Mouse (Mus musculus) limb, embryonic 14.5 days (tissue): ENCODE results near the gene Taf8. TPM values are rescaled to one million over a fixed set of nuclear protein-coding genes. Genes with fewer than 3 reads are reported as not detected.
A peak's percentile ranks its signal among the peaks of the same experiment; 100 is the strongest.
"Not testable (repeated sequence)": the region's sequence is repeated elsewhere in the genome, so short reads cannot be mapped to it uniquely, and the experiment has no call there.

Experiments used
- ATAC-seq: fragments of 200-750 bp; cut with Nextera tagmentation; 2 replicates; pipeline ENCODE4 v1.8.0; 2017; ENCODE audit warnings: low read depth, moderate number of reproducible peaks, moderate TSS enrichment; ENCODE audit not compliant: low FRiP score
- DNase-seq: peaks from one replicate; pipeline ENCODE4 v3.0.0-alpha.2; 2015; ENCODE audit warnings: low spot score
- H3K27ac ChIP-seq: fragments of 300-500 bp; sonication (generic); replicated peaks from 2 replicates; pipeline ENCODE4 v1.5.1; 2014; ENCODE audit warnings: low read depth, mild to moderate bottlenecking, low read length, moderate library complexity, mixed read lengths
- H3K27me3 ChIP-seq: fragments of 300-500 bp; sonication (generic); 2 replicates; pipeline ENCODE4 v1.6.1; 2014; ENCODE audit warnings: low read length, mixed read lengths; ENCODE audit not compliant: control insufficient read depth, insufficient read depth
- H3K36me3 ChIP-seq: fragments of 300-500 bp; sonication (generic); 2 replicates; pipeline ENCODE4 v1.6.1; 2014; ENCODE audit warnings: mild to moderate bottlenecking, low read length, moderate library complexity, mixed read lengths; ENCODE audit not compliant: control insufficient read depth, insufficient read depth
- H3K4me1 ChIP-seq: fragments of 300-500 bp; sonication (generic); 2 replicates; pipeline ENCODE4 v1.6.1; 2014; ENCODE audit warnings: antibody characterized with exemption, low read length, mixed read lengths; ENCODE audit not compliant: control insufficient read depth, insufficient read depth
- H3K4me2 ChIP-seq: fragments of 300-500 bp; sonication (generic); replicated peaks from 2 replicates; pipeline ENCODE4 v1.6.1; 2014; ENCODE audit warnings: low read depth, mild to moderate bottlenecking, low read length, moderate library complexity; ENCODE audit not compliant: severe bottlenecking
- H3K4me3 ChIP-seq: fragments of 300-500 bp; sonication (generic); replicated peaks from 2 replicates; pipeline ENCODE4 v1.5.1; 2014; ENCODE audit warnings: low read length
- H3K9ac ChIP-seq: fragments of 300-500 bp; sonication (generic); 2 replicates; pipeline ENCODE4 v1.6.1; 2014; ENCODE audit warnings: mild to moderate bottlenecking, low read depth, low read length, moderate library complexity; ENCODE audit not compliant: severe bottlenecking
- H3K9me3 ChIP-seq: fragments of 300-500 bp; sonication (generic); 2 replicates; pipeline ENCODE4 v1.6.1; 2016; ENCODE audit warnings: low read length; ENCODE audit not compliant: control insufficient read depth
- POLR2A ChIP-seq: fragments of 200-500 bp; IDR thresholded peaks from 2 replicates; pipeline ENCODE4 v1.8.0; 2012; ENCODE audit warnings: inconsistent platforms, mild to moderate bottlenecking, moderate library complexity, borderline replicate concordance; ENCODE audit not compliant: insufficient read depth, insufficient read length; ENCODE audit errors: extremely low read depth
- WGBS: fragments of 180-500 bp; shearing (Covaris S2); extraction: QIAGEN DNeasy Blood & Tissue Kit; methylation state at CpG from one replicate; pipeline ENCODE4 v1.1.7; 2014; 5-methylcytosine and 5-hydroxymethylcytosine counted together
- polyA plus RNA-seq, 2 experiments: library from polyadenylated mRNA; depleted of rRNA in 1 of 2; stranded (reverse) in 1 of 2; unstranded in 1 of 2; fragments of >200 nt; fragmentation: Nextera tagmentation in 1 of 2; extraction: Ambion mirVana in 1 of 2; gene quantifications; 2 replicates each; pipeline versions ENCODE4 v1.2.1 to v1.2.3; 2012 to 2014

Gene Taf8
- polyA plus RNA-seq, 2 experiments, result 26.3 to 46.4 TPM

- peak overlapping the region; percentile 58 for H3K4me2 ChIP-seq
- no peaks in the 10 kb centered on the region for H3K9me3 ChIP-seq
- no peak overlapping the region for H3K27ac ChIP-seq
- no peak for TF ChIP-seq POLR2A
- DNase-seq (no peak), ATAC-seq (no peak)
- H3K9ac ChIP-seq, result peak overlapping the region; percentile 58; the same call in 1 of the 2 replicates
- peaks cover 24% of the 10 kb centered on the region for H3K4me1 ChIP-seq
- peak overlapping the region; percentile 35 for H3K4me3 ChIP-seq
- peaks cover 3% of the 10 kb centered on the region for H3K36me3 ChIP-seq
- H3K27me3 ChIP-seq, result no peaks in the 10 kb centered on the region
- whole genome bisulfite sequencing, result 72% methylated on average over 2 of the region's 2 CpGs
These were observed 3.5 kb upstream of the Taf8 start for GRCm38 (mm10) chr17:47505566-47505965.

GRCm38 (mm10) chr17:47504941-47505346 lies 2.9 kb upstream of the Taf8 start, which contains the start of gene Ccnd3:
Ccnd3 (plus strand) TSS chr17:47505051.
- Histone ChIP-seq H3K9ac (peak within 1 kb of the TSS; percentile 58), H3K36me3 (peaks cover 10% of the 10 kb centered on the region), H3K27ac (no peak within 1 kb of the TSS), H3K4me1 (peaks cover 24% of the 10 kb centered on the region), H3K4me3 (peak within 1 kb of the TSS; percentile 35), H3K27me3 (no peaks in the 10 kb centered on the region), H3K9me3 (no peaks in the 10 kb centered on the region), H3K4me2 (peak within 1 kb of the TSS; percentile 58)
- TF ChIP-seq POLR2A, result no peak
- ATAC-seq (no peak), DNase-seq (no peak)
- 2% methylated on average over 22 of the region's 22 CpGs for WGBS

GRCm38 (mm10) chr17:47504228-47504627 lies 2.1 kb upstream of the Taf8 start:
- peak overlapping the region; percentile 58 for H3K4me2 ChIP-seq
- peak overlapping the region; percentile 35; the same call in 1 of the 2 replicates for H3K4me3 ChIP-seq
- no peaks in the 10 kb centered on the region for H3K27me3 ChIP-seq
- 75% methylated on average over 5 of the region's 5 CpGs for WGBS
- DNase-seq, result no peak
- no peak overlapping the region for H3K9ac ChIP-seq
- H3K4me1 ChIP-seq, result peaks cover 24% of the 10 kb centered on the region
- no peak overlapping the region for H3K27ac ChIP-seq
- peaks cover 14% of the 10 kb centered on the region for H3K36me3 ChIP-seq
- ATAC-seq, result no peak
- H3K9me3 ChIP-seq, result no peaks in the 10 kb centered on the region
- no peak for TF ChIP-seq POLR2A

- H3K4me1 ChIP-seq, result peaks cover 24% of the 10 kb centered on the region
- no peak for TF ChIP-seq POLR2A
- H3K27ac ChIP-seq, result no peak overlapping the region
- no peak overlapping the region for H3K9ac ChIP-seq
- H3K27me3 ChIP-seq, result no peaks in the 10 kb centered on the region
- H3K36me3 ChIP-seq, result peaks cover 19% of the 10 kb centered on the region
- no peak overlapping the region for H3K4me3 ChIP-seq
- DNase-seq, result no peak
- no peak overlapping the region for H3K4me2 ChIP-seq
- H3K9me3 ChIP-seq, result no peaks in the 10 kb centered on the region
- no peak for ATAC-seq
These were observed 1.6 kb upstream of the Taf8 start for GRCm38 (mm10) chr17:47503689-47504088.

GRCm38 (mm10) chr17:47502707-47503045 lies 584 bp upstream of the Taf8 start:
- Histone ChIP-seq H3K4me3 (peak overlapping the region; percentile 54; the same call in 1 of the 2 replicates), H3K36me3 (peaks cover 26% of the 10 kb centered on the region), H3K4me2 (peak overlapping the region; percentile 90; the same call in 1 of the 2 replicates), H3K4me1 (peaks cover 18% of the 10 kb centered on the region)
- not testable (repeated sequence) for DNase-seq, H3K9me3 ChIP-seq, H3K27ac ChIP-seq, H3K27me3 ChIP-seq, ATAC-seq, H3K9ac ChIP-seq
- WGBS, result 78% methylated on average over 6 of the region's 6 CpGs

- Histone ChIP-seq H3K27ac (no peak overlapping the region), H3K36me3 (peaks cover 37% of the 10 kb centered on the region), H3K9me3 (no peaks in the 10 kb centered on the region), H3K4me2 (peak overlapping the region; percentile 90), H3K4me3 (peak overlapping the region; percentile 54), H3K9ac (peak overlapping the region; percentile 64), H3K4me1 (peaks cover 14% of the 10 kb centered on the region), H3K27me3 (no peaks in the 10 kb centered on the region)
- DNase-seq (no peak), ATAC-seq (no peak)
- TF ChIP-seq POLR2A, result no peak
- WGBS, result 5% methylated on average over 11 of the region's 11 CpGs
These were observed 561 bp downstream of the Taf8 start for GRCm38 (mm10) chr17:47501531-47501930.
